Mouse (Mus musculus) lung, adult 10 weeks (tissue): ENCODE results near the gene Micall2. TPM values are rescaled to one million over a fixed set of nuclear protein-coding genes. Genes with fewer than 3 reads are reported as not detected.

Experiments
- polyA plus RNA-seq: library from polyadenylated mRNA; stranded (reverse); fragments of 350-450 nt; fragmentation: Illumina TruSeq; extraction: RNeasy Lipid Tissue Mini Kit (QIAGEN cat#74804); gene quantifications from one replicate; pipeline ENCODE4 v1.2.3, GENCODE M21; 2014; ENCODE audit warnings: low read depth, low replicate concordance; ENCODE audit not compliant: insufficient read depth

Gene Micall2
- 1.8 TPM for polyA plus RNA-seq

DNA sequence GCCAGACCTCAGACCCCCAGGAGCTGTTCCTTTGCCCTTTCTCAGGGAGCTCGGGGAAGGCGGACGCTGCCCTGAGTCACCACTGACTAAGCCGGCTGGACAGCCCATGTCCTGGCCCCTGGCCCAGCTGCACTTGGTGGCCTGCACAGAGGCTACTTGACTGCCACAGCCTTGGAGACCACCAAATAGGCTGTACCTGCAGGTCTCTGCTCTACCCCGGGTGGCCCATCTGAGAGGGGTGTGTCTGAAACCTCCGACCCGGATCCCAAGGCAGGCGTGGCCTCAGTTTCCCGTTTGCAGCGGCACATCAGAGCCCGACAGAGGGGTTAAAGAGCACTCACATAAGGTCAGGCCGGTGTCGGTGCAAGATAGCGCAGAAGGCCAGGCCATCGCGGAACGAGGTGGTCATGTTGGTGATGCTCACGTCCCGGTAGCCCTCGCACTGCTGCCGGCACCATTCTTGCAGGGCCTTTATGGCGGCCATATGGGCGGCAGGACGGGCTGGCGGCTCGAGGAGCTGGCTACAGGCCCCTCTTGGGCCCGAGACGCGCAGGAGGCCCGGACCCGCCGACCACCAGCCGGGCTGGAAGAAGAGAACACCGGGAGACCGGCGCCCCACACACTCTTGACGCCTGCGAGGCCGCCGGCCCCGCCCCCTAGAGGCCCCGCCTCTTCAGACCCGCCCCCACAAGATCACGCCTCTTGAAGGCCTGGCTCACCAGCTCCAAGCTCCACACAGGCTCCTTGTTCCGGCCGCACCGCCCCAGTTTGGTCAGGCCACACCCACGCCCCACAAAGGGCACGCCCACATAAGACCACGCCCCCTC is at the start of gene Micall2:
TSS of gene Micall2 (minus strand) at position 660 of the 827 bp plus-strand sequence.

DNA sequence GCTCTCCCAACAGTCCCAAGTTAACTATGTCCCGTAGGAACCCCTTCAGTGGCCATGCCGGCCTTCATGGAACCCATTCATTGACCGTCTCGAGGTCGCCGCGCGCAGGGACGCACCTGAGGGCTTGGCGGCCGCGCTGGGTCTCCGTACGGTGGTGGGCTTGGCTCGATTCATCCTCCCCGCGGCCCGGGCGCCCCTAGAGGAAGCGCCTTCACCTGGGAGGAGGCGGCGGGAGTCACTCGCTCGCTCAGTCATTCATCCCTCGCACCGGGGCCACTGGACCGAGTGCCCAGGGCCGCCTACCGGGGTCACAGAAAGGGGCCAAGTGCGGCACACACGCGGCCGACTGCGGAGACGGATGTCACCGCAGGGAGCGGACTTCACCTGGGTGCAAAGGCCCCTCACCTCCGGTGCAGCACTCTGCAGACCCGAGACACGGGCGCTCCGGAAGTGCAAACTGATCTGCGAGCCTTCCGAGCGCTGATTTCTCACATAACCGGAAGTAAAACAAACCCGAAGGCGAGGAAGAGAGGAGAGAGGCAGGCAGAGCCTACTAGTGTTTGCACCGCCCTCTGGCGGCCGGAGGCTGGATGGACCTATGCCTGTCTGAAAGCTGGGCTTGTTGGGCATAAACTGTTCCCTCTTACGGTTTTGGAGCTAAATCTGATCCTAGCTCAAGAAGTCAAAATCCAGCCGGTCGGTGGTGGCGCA is 39.2 kb upstream of the Micall2 start, which contains the start of gene Ints1:
TSS of gene Ints1 (minus strand) at position 459 of the 711 bp plus-strand sequence.

Other genes with a start within 250 kb of the Micall2 start
- gene Uncx, start 192.8 kb downstream of the Micall2 start, polyA plus RNA-seq = not detected
- 14.8 TPM for gene Ints1, start 39.3 kb upstream of the Micall2 start, polyA plus RNA-seq
- 36.4 TPM for gene Mafk, start 55.2 kb upstream of the Micall2 start, polyA plus RNA-seq
- 11.5 TPM for gene Tmem184a, start 83.6 kb upstream of the Micall2 start, polyA plus RNA-seq
- not detected for gene Gm26938, start 90.1 kb upstream of the Micall2 start, polyA plus RNA-seq
- gene Psmg3, start 90.5 kb upstream of the Micall2 start, polyA plus RNA-seq = 36.2 TPM
- gene Elfn1, start 171.6 kb upstream of the Micall2 start, polyA plus RNA-seq = 2.4 TPM